Mouse (Mus musculus) yolk sac, embryonic 10.5 days (tissue): Measurements from ENCODE around the gene Mapk14.

Source experiments
- DNase-seq: peaks from one replicate; pipeline ENCODE4 v3.0.0-alpha.2; 2017; ENCODE audit warnings: low spot score

Mapk14 gene

DNA sequence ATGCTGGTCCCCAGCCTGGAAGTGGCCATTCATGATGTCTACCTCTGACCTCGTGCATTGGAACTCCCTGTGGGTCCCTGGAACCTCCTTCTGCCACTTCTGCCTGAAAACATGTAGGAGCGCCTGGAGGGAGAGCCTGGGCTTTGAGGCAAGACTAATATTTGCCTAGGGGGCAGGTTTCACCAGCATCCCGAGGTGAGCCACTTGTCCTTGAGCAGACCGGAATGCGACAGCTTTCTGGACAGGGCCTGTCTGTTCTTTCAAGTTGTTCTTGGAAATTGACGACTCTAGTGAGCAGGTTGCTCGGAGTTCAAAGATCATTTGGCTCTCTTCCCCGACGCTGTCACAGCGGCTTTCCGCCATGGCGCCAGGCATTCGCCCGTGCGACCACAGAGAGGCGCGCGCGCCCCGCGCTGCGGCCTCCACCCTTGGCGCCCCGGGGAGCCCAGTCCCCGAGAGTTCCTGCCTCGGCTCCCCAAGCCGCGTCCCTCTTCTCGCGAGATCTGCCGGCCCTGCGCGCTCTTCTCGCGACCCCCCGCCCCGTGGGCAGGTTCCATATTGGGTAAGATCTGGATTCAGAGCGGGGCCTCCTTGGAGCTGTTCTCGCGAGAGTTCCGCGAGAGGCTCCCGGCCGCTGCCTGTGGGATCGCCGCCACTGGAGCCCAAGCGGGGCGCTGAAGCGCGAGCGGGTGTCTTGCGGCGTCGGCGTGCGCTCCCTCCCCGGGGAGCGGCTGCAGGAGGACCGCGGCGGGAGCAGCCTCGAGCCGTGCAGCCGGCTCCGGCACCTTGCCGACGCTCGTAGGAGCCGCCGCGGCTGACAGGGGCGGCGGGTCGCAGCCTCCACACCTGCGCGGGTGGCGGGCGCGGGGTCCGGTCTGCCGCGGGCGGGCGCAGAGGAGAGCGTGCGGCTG lies at the start of gene Mapk14:
TSS of gene Mapk14 (plus strand) at position 554 of the 911 bp plus-strand sequence.
- DNase-seq = peak; percentile 100

DNA sequence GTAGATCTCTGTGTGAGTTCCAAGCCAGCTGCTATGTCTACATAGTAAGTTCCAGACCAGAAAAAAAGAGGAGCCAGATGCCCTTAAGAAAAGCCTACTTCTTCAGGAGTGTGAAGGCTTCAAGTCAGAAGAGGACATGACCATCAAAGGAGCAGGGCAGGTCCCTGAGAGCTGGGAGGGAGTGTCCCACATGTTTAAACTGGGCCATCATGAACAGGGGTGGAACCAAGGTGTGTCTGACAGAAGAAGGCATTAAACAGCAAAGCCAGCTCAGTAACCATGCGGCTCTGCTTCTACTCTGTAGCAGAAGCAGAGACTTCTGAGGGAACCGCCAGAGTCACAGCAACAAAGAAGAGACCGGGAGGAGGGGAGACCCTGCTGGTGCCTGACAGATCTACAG lies 47.4 kb upstream of the Mapk14 start:
- no peak for DNase-seq

DNA sequence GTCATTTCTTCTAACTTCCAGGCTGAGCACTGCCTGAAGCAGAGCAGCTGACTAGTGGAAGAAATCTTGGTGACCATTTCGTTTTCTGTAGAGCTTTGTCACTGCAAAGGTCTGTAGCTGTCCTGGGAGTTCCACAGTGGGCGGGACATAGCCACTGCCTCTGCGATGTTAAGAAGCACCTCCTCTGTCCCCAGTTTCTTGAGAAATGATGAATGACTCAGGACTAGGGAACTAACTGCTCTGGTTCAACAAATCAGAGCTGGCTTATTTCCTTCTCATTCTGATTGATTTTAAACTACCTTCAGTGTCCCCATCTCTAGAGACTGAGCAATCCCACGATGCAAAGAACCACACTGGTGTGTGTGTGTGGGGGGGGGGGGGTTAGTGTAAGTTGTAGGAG lies 47.0 kb upstream of the Mapk14 start:
- DNase-seq = no peak

DNA sequence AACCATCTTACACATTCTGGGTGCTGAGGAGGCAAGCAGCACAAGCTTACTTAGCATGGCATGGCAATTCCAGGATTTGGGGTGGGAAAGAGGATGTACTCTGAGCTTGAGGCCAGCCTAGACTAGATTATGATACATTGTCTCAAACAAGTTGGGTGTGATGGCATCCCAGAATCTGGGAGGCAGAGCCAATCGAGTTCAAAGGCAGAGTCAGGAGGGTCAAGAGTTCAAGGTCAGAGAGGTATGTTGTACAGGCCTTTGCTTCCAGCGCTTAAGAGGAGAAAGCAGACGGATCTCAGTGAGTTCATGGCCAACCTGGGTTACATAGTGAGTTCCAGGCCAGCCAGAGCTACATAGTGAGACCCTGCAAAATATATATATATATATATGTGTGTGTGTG lies 44.9 kb upstream of the Mapk14 start:
- no peak for DNase-seq

DNA sequence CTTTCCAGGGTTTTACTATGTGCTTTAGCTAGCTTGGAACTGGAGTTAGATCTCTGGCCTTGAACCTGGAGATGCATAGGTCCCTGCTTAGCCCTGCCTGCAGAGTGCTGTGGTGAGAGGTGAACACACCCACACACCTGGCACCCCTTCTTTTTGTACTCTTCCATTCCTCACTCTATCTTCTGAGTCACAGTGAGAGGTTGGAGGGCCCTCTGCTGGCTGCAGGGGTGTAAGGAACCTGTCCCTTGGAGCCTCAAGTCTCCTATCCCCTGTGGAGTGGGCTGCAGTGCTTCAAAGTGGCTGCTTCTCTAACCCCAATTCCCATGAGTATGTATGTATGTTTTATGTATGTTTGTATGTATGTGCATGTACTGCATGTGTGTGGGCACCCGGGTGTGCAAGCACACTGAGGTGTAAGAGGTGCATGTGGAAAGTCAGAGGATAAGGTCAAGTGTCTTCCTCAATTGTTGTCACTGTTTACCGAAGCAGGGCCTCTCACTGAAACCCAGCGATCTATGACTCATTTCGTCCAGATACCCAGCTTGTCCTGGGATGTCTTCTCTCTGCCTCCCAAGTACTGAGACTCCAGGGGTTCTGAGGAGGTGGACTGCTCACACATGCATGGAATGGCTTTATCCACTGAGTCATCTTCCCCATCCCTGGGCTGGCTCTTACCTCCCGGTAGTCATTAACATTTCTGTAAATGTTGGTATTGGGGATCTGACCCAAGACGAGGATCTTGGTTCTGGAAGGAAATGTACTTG lies 42.3 kb upstream of the Mapk14 start:
- DNase-seq = peak; percentile 24

DNA sequence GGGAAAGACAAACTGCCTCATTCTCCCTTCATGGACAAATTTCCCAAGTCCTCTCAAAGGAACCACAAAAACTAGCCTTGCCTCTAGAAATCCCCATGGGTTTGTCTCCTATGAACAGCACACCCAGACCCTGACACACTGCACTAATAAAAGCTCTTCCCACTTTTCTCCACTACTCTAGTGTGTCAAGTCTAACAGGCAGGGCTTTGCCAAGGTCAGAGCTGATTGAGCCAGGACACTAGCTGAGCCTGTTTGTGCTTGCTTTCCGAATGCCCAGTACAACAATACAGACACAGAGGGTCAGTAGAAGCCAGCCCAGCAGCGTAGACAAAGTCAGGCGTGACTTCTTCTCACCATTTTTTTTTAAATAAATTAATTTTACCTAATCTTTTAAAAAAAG lies 40.9 kb upstream of the Mapk14 start:
- no peak for DNase-seq

DNA sequence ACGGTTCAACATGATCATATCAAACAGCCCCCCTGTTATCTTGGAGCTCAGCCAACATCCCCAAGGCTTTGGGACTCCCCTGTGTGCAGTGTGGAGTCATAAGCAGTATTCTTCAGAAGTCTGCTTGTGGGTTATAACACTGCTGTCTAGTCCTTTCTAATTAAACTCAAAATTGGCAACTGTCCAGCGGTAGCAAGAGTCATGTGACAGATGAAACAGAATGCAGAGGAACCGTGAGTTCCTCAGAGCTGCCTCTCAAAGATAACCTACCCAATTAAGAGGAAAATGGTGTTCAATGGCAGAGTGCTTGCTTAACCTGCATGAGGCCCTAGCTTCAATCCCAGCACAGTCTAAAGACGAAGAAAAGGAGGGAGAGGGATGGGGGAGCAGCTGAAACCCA lies 33.2 kb upstream of the Mapk14 start:
- DNase-seq = no peak

DNA sequence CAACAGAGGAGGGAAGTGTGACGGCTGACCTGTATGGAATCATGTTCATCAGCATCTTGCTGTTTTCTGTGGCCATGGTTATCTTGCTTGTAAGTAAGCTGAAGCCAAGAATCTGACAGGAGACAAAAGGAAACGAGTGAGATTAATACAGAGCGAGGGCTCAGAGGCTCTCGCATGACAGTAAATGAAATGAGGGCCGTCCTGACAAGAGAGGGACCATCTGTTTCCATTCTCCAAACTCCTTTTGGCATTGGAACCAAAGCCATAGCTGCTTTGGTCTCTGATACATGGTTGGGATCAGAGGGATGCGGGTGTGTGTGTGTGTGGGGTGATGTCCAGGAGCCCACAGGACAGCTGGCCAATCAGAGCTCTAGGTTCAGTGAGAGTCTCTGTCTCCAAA lies 31.6 kb upstream of the Mapk14 start:
- DNase-seq = no peak

DNA sequence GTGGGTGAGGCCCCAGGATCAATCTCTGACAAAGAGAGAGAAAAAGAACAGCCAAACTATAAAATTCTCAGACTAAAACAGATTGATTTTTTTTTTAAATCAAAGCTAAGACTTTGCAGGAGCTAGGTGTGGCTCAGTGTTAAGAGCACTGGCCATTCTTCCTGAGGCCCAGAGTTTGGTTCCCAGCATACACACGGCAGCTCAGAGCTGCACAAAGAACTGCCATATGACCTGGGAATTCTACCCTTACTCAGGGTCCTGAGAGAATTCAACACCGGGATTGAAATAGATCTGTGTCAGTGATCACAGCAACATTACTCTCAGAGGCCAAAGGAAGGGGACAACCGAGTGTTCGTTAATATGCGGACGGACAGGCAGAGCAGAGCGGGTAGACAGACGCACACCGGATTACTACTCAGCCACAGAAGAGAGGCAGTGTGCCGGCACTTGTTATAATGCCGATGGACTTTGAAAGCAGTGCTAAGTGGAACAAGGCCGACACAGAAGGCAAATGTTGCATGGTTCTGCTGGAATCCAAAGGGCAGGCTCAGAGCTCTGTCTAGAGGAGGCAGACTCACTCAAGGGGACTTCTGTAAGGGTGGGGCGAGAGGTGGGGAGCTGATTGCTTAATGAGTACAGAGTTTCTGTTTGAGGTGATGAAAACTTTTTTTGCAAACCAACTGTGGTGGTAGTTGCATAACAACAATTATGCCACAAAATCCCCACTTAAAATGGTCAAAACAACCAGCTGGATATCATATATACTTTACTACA lies 8.6 kb upstream of the Mapk14 start:
- peak; percentile 82 for DNase-seq

DNA sequence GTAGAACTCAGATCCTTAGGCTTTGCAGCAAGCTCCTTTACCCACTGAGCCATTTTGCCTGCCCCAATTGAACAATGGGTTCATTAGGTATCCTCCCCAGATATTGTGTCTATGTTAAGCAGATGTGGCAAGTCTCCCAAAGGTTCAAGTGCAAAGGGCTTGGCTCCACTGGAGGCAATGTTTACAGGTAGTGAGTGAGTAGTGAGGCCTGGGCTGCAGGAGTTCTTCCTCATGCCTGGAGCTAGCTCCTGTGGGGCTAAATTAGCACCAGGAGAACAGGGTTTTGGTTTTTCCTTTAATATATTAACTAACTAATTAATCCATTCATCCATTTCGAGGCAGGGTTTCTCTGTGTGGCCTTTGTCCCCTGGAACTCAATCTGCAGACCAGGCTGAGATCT lies 7.5 kb upstream of the Mapk14 start:
- peak; percentile 31 for DNase-seq

DNA sequence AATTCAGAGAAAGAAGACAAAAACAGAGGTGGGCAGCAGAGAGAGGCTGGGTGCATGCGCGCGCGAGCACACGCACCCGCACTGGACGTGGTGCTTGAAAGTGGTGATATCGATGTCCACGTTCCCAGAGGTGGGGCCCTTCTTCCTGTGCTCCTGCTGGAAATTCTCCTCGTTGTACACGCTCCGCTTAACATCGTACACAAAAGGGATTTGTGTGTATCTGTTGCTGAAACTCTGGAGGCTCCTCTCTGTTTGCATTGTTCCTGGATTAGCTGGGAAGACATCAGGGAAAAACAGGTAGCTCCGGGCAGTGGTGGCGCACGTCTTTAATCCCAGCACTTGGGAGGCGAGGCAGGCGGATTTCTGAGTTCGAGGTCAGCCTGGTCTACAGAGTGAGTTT lies 6.5 kb upstream of the Mapk14 start:
- no peak for DNase-seq

DNA sequence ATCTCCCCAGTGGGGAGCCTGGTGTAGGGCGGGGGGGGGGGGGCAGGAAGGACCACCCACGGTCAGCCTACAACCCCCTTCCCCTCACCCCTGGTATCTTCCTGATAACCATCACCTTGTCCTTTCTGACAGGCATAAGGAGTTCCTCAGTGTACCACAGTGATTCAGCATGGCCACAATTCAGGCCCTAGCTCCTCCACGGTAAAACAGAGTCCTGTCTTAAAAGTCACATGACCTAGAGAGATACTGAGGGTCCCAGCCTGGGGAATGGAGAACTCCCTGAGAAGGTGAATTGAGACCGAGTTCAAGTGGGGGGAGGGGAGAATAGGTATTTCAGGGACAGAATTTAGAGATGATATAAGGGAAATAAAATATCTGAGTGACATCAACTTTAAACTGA lies 3.8 kb upstream of the Mapk14 start:
- no peak for DNase-seq

DNA sequence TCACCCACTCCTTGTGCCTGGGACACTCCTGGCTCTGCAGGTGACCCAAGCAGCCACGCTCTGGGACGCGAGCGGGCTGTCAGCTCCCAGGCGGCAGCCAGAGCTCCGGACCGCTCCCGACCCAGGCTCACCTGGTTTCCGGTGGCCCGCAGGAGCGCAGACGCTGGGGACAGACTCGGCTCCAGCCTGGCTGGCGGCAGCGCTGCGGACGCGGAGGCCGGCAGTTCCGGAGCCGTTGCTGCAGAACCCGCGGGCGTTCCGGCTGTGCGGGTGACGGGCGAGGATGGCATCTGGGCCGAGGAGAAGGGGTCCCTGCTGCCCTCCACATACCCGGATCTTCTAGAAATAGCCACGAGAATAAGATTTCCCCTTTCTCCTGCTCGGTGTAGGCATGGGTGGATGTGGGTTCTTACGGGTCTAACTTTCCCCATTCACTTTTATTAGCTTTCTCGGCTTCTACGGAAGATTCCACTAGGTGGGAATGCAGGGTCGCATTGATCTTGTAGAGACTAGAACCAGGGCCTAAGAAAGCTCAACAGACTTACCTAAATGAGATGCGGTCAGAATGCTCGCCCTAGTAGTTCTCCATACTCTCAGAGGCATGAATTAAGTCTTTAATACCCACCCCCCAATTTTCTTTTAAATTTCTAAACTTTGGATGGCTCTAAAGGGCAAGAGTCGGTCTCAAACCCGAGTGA lies 1.4 kb upstream of the Mapk14 start, which contains the start of gene Slc26a8:
TSS of gene Slc26a8 (minus strand) at position 648 of the 698 bp plus-strand sequence.
- no peak for DNase-seq

DNA sequence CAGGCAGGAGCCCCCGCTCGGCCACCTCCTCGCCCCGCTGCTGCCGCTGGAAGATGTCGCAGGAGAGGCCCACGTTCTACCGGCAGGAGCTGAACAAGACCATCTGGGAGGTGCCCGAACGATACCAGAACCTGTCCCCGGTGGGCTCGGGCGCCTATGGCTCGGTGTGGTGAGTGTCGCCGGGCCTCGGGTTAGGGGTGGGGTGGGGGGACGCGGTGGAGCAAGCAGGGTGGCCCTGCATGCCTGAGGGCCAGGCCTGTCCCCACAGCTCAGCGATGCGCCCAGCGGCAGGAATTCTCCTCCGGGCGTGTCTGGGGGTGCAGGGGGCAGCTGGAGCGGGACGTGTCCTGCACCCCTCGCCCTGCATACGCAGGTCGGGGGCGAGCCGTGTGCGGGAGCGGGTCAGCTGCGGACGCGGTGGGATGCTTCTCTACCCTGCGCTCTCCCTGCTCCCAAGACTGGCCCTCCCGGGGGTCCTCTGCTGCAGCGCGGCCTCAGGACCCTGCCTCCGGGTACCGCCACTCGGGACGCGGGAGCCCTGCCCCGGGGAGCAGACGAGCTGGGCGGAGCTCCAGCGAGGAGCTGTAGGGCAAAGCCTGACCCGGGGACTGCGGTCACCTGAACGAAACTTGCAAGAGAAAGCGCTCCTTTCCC lies 685 bp downstream of the Mapk14 start:
- peak; percentile 68 for DNase-seq

DNA sequence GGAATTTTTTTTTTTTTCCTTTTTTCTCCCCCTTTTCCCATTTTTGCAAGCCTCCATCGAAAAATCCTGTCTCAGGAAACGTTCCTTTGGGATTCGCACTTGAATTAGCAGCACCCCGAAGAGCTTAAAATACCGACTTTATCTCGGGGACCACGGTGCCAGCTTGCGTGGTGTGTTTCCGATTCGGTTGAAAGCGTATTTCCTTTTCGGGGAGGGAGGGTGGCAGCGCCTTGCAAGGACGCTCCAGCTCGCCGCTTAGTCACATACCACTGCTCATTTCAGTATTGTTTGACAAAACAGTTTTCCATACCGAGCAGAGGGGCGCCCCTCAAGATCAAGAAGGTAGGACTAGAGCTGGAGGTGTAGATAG lies 1.2 kb downstream of the Mapk14 start:
- peak; percentile 40 for DNase-seq

DNA sequence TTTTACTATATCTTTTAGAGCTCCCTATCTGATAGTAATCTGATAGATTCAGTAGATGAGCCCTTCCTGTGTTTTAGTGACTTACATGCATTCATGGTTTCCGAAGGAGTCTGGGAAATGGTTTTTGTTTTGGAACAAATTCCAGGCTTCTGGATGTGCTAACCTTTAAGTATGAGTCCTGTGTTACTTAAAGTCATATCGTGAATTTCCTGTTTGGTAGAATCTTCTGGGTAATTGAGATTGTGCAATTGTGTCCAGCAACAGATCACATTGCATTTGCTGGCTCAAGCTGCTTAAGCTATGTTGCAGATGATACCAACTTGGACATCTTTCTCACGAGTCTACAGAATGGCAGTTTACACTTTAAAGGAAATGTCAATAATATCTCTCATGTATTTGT lies 2.0 kb downstream of the Mapk14 start:
- DNase-seq = no peak

DNA sequence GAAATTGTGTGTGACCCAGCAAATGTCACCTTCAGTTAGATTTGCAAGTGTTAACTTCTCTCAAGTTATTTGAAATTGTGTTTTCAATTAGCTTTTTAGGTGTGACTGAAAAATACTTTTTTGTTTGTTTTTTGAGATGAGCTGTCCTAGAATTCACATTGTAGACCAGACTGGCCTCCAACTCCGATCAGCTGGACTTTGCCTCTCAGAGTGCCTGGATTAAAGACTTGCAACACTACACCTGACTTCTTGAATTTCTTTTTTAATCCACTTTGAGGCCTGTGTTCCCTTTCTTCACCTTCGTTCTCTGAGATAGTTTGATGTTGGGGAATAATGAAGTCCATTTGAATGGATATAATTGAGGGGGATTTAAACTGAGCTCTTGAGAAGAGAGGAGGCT lies 2.9 kb downstream of the Mapk14 start:
- no peak for DNase-seq

DNA sequence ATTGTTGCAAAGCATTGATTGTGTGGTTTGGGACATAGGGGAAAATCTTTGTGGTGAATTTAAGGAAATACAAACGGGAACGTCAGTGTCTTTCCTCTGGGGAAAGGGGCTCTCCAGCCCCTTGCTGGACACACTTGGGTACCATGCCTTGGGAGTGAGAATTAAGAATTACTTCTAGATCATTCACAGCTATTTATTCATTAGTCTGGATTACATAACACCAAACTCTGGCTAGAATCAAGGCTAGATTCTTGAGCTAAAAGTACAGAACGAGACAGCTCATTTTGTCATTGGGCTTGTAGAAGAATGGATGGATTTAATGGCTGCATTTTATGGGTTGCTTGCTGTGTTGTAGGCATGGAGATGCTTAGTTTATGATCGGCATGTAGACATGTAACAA lies 3.7 kb downstream of the Mapk14 start:
- no peak for DNase-seq

DNA sequence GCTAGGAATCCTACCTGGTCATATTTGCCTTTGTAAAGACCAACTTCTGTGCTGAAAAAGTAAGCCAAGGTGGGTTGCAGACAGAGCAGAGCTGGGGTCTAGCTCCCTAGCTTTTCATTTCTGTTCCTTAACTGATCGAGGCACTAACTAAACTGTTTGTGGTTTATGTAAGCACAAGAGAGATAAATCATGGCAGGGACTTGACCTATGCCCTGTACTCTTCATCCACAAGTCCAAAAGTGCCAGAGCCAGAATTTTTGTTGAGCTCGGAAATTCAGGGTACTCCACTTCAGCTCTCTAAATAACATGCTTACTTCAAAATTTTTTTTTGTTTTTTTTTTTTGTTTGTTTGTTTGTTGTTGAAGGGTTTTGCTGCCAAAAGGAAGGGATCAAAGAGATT lies 5.5 kb downstream of the Mapk14 start:
- peak; percentile 48 for DNase-seq

DNA sequence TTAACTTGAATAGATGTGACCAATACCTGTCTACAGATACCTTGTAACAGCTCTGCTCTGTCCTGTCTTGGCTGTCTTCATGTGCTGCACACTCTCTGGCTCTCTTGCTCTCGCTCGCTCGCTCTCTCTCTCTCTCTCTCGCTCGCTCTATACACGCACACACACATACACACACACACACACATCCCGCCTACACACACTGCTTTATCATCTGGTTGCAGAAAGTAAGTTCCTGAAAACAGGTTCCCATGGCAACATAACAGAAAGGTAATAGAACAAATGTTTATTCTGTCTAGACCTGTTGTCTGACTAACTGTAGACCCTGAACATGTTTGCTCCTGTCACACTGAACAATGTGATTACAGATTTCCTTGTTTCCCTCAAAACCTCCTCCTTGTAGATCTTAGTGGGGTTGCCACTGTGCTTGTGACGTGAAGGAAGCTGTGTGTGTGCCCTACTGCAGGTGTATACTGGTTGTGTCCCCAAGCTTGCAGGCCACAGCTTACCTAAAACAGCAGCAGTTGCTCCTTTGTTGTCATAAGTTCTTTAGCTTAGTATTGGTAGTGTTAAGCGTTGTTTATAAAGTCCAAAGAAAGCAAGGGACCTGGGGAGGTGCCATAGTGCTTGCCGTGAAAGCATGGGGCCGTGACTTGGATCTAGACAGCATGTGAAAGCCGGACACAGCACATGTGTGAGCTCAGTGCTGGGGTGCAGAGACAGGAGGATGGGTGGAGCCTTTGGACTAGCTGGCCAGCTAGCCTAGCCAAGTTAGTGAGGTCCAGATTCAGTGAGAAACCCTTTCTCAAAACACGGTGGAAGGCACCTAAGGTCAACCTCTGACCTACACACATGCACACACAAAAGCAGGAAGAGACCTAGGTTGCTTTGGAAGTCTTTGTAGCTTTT lies 6.4 kb downstream of the Mapk14 start:
- DNase-seq = peak; percentile 53
